8 mouse cellular contexts compared by ENCODE assay signal in genomic region chr14:121450504-121451423, GRCm38 (mm10). TPM values are rescaled to one million over a fixed set of nuclear protein-coding genes. Genes with fewer than 3 reads are reported as not detected.
DNase-seq lines count a peak whose midpoint lies in the region; ATAC-seq and TF ChIP-seq lines count a peak whose summit lies in the region.

No protein-coding gene starts in this region.

- H3K27ac ChIP-seq in cerebellum, adult 2 months (ENCODE audit: insufficient read depth, low read length): no peak overlapping the region
- H3K27ac ChIP-seq in forebrain, postnatal 0 days (ENCODE audit: low read depth, low read length): no peak overlapping the region
- no peak overlapping the region for H3K27ac ChIP-seq in neural tube, embryonic 15.5 days (replicated peaks)

- H3K4me2 ChIP-seq in forebrain, postnatal 0 days (ENCODE audit: low read depth): peak overlapping the region; percentile 37
- peak overlapping the region; percentile 48 for H3K4me2 ChIP-seq in neural tube, embryonic 15.5 days

- intact Hi-C loops in heart, postnatal 36 days (cut with DNase I): loop anchor here (1.0 to 5.0 kb wide), 4 partner anchors 72 to 618 kb away; no protein-coding TSS in a partner anchor

- peak; percentile 62 for ATAC-seq in forebrain, postnatal 0 days
- ATAC-seq in neural tube, embryonic 15.5 days (ENCODE audit: low FRiP score): no peak

- 20% methylated on average over 18 of the region's 18 CpGs for WGBS in cerebellum, adult 2 months
- WGBS in forebrain, postnatal 0 days: 21% methylated on average over 18 of the region's 18 CpGs
- 27% methylated on average over 18 of the region's 18 CpGs for WGBS in neural tube, embryonic 15.5 days

- H3K36me3 ChIP-seq in forebrain, postnatal 0 days (ENCODE audit: insufficient read depth): no peaks in the 10 kb centered on the region
- no peaks in the 10 kb centered on the region for H3K36me3 ChIP-seq in neural tube, embryonic 15.5 days

- TF ChIP-seq CTCF in cerebellum, adult 2 months (IDR thresholded peaks at IDR 0.05; ENCODE audit: borderline replicate concordance, insufficient read depth, low read depth, low read length): peak; percentile 61; the same call in 1 of the 2 replicates
- peak; percentile 77 for TF ChIP-seq CTCF in forebrain, postnatal 0 days (IDR thresholded peaks at IDR 0.05; ENCODE audit: low read depth)

- no peaks in the 10 kb centered on the region for H3K9me3 ChIP-seq in forebrain, postnatal 0 days (ENCODE audit: low read length)
- H3K9me3 ChIP-seq in neural tube, embryonic 15.5 days (replicated peaks): no peaks in the 10 kb centered on the region; the same call in 1 of the 2 replicates

- no peak overlapping the region; the same call in 1 of the 2 replicates for H3K9ac ChIP-seq in forebrain, postnatal 0 days
- H3K9ac ChIP-seq in neural tube, embryonic 15.5 days (replicated peaks): no peak overlapping the region

- no peak for TF ChIP-seq POLR2A in cerebellum, adult 2 months (IDR thresholded peaks at IDR 0.05; ENCODE audit: borderline replicate concordance, insufficient read depth, low read length)

- peak; percentile 74 for DNase-seq in MEL-GATA-1-ER (ENCODE audit: extremely low read depth, low read depth)
- DNase-seq in cerebellum, adult 2 months: peak; percentile 31 to 49
- peak; percentile 67 for DNase-seq in forebrain, postnatal 0 days
- peak; percentile 68 to 73 for DNase-seq in heart, postnatal 36 days
- DNase-seq in layer of hippocampus, adult 18-20 months (ENCODE audit: low spot score in 2 of 2): peak; percentile 13 to 70
- DNase-seq in lung, adult 18-20 months: peak; percentile 81 to 85
- peak; percentile 26 to 54 for DNase-seq in thymus, adult 18-20 months

- H3K27me3 ChIP-seq in cerebellum, adult 2 months (ENCODE audit: control insufficient read depth, insufficient read depth, low read length): no peaks in the 10 kb centered on the region
- no peaks in the 10 kb centered on the region for H3K27me3 ChIP-seq in forebrain, postnatal 0 days (ENCODE audit: insufficient read depth, low read length)
- H3K27me3 ChIP-seq in neural tube, embryonic 15.5 days (replicated peaks): no peaks in the 10 kb centered on the region

- no peaks in the 10 kb centered on the region for H3K4me1 ChIP-seq in cerebellum, adult 2 months (ENCODE audit: control insufficient read depth, insufficient read depth, low read length)
- no peaks in the 10 kb centered on the region for H3K4me1 ChIP-seq in forebrain, postnatal 0 days (ENCODE audit: insufficient read depth)
- peaks cover 14% of the 10 kb centered on the region; the same call in 1 of the 2 replicates for H3K4me1 ChIP-seq in neural tube, embryonic 15.5 days

- no peak overlapping the region for H3K4me3 ChIP-seq in cerebellum, adult 2 months (replicated peaks; ENCODE audit: insufficient read depth, low read depth, low read length)
- no peak overlapping the region for H3K4me3 ChIP-seq in forebrain, postnatal 0 days (ENCODE audit: low read depth, low read length)
- 0 out of 2 replicates have a peak overlapping the region, but pooled peaks have one; percentile 5 for H3K4me3 ChIP-seq in neural tube, embryonic 15.5 days (replicated peaks)

RNA-seq across cellular contexts. Expression of gene Slc15a1, which starts 54.3 kb away (rescaled TPM):
- 0.03 TPM in 1 of 2 replicates, not detected in the other for polyA plus RNA-seq in cerebellum, adult 2 months (2012; rRNA removed)
- 0.38 TPM in 1 of 2 replicates, not detected in the other for total RNA-seq in forebrain, postnatal 0 days (2014; rRNA removed)
- polyA plus RNA-seq in forebrain, postnatal 0 days (2015; fragmentation: Nextera tagmentation; extraction: Ambion mirVana): 0.09 and 0.18 TPM in 2 replicates
- total RNA-seq in heart, postnatal 36 days (2021): not detected
- not detected for total RNA-seq in layer of hippocampus, adult 18-20 months (2021)
- polyA plus RNA-seq in neural tube, embryonic 15.5 days (2015; fragmentation: Nextera tagmentation; extraction: Ambion mirVana): 0.70 TPM in 1 of 2 replicates, not detected in the other
